In genomic region chr19:53278491-53279415, GRCm38 (mm10) we compare ENCODE assay signal across 19 mouse cellular contexts. TPM values are rescaled to one million over a fixed set of nuclear protein-coding genes. Genes with fewer than 3 reads are reported as not detected.
DNase-seq lines count a peak whose midpoint lies in the region; ATAC-seq lines count a peak whose summit lies in the region.
"Had no signal": no experiment of that assay in that cellular context is flagged by ENCODE, and none has a peak within 500 bp of the region (broad histone marks: within the 10 kb centered on the region; RNA-seq: fewer than 3 reads in every experiment).

No protein-coding gene starts in this region.

- H3K9ac ChIP-seq in heart, embryonic 12.5 days = no peak overlapping the region
- H3K9ac ChIP-seq: embryonic facial prominence, embryonic 15.5 days; forebrain, embryonic 12.5 days; liver, embryonic 13.5 days; lung, embryonic 15.5 days; midbrain, embryonic 15.5 days had no signal

- H3K9me3 ChIP-seq in heart, embryonic 12.5 days (replicated peaks) = no peaks in the 10 kb centered on the region
- H3K9me3 ChIP-seq in embryonic facial prominence, embryonic 10.5 days = no peaks in the 10 kb centered on the region
- H3K9me3 ChIP-seq in limb, embryonic 10.5 days (replicated peaks) = no peaks in the 10 kb centered on the region
- H3K9me3 ChIP-seq: embryonic facial prominence, embryonic 15.5 days; forebrain, embryonic 12.5 days; liver, embryonic 13.5 days; lung, embryonic 15.5 days; midbrain, embryonic 15.5 days had no signal

- no peak for ATAC-seq in heart, embryonic 12.5 days (ENCODE audit: insufficient number of reproducible peaks, low FRiP score)
- ATAC-seq in erythroblast, adult 5-6 weeks (replicated peaks; ENCODE audit: low FRiP score, poor library complexity, severe bottlenecking) = no peak
- ATAC-seq: midbrain, embryonic 15.5 days had no signal

- H3K27me3 ChIP-seq in heart, embryonic 12.5 days (replicated peaks) = no peaks in the 10 kb centered on the region
- no peaks in the 10 kb centered on the region for H3K27me3 ChIP-seq in embryonic facial prominence, embryonic 10.5 days (replicated peaks; ENCODE audit: low read depth, poor library complexity, severe bottlenecking)
- H3K27me3 ChIP-seq in limb, embryonic 10.5 days (ENCODE audit: low read depth, poor library complexity, severe bottlenecking) = no peaks in the 10 kb centered on the region
- H3K27me3 ChIP-seq: embryonic facial prominence, embryonic 15.5 days; forebrain, embryonic 12.5 days; lung, embryonic 15.5 days; midbrain, embryonic 15.5 days had no signal

- H3K4me3 ChIP-seq in heart, embryonic 12.5 days = no peak overlapping the region
- no peak overlapping the region for H3K4me3 ChIP-seq in embryonic facial prominence, embryonic 10.5 days
- no peak overlapping the region for H3K4me3 ChIP-seq in limb, embryonic 10.5 days
- H3K4me3 ChIP-seq: embryonic facial prominence, embryonic 15.5 days; forebrain, embryonic 12.5 days; liver, embryonic 13.5 days; lung, embryonic 15.5 days; midbrain, embryonic 15.5 days had no signal

- no peak overlapping the region for H3K27ac ChIP-seq in heart, embryonic 12.5 days (ENCODE audit: poor library complexity, severe bottlenecking)
- 0 out of 2 replicates have a peak overlapping the region, but pooled peaks have one; percentile 19 for H3K27ac ChIP-seq in embryonic facial prominence, embryonic 10.5 days (replicated peaks)
- H3K27ac ChIP-seq in limb, embryonic 10.5 days = peak overlapping the region; percentile 27; the same call in 1 of the 2 replicates
- H3K27ac ChIP-seq: embryonic facial prominence, embryonic 15.5 days; forebrain, embryonic 12.5 days; kidney, postnatal 0 days; liver, embryonic 13.5 days; lung, embryonic 15.5 days; midbrain, embryonic 15.5 days had no signal

- H3K4me2 ChIP-seq in heart, embryonic 12.5 days = no peak overlapping the region
- H3K4me2 ChIP-seq: embryonic facial prominence, embryonic 15.5 days; forebrain, embryonic 12.5 days; liver, embryonic 13.5 days; lung, embryonic 15.5 days; midbrain, embryonic 15.5 days had no signal

- DNase-seq in heart, adult 11 months = peak; percentile 97
- no peak for DNase-seq in embryonic facial prominence, embryonic 10.5 days (ENCODE audit: low spot score)
- peak; percentile 56 to 64 for DNase-seq in heart, adult 9 months (ENCODE audit: low spot score in 2 of 2)
- DNase-seq in limb, embryonic 10.5 days (ENCODE audit: low spot score) = no peak
- no peak for DNase-seq in B cell, adult 2 months
- DNase-seq in MN1 (ENCODE audit: low spot score) = no peak
- DNase-seq: adrenal gland, postnatal 14 days; cerebellum, adult 2 months; left cerebral cortex, postnatal 4 days; liver, embryonic 13.5 days; retina, postnatal 1 day; thymus, adult 2 months had no signal

- H3K36me3 ChIP-seq in heart, embryonic 12.5 days = no peaks in the 10 kb centered on the region
- H3K36me3 ChIP-seq in embryonic facial prominence, embryonic 10.5 days (replicated peaks) = no peaks in the 10 kb centered on the region
- H3K36me3 ChIP-seq in limb, embryonic 10.5 days = no peaks in the 10 kb centered on the region
- H3K36me3 ChIP-seq: embryonic facial prominence, embryonic 15.5 days; forebrain, embryonic 12.5 days; liver, embryonic 13.5 days; lung, embryonic 15.5 days; midbrain, embryonic 15.5 days had no signal

- peaks cover 37% of the 10 kb centered on the region for H3K4me1 ChIP-seq in heart, embryonic 12.5 days (replicated peaks)
- peaks cover 41% of the 10 kb centered on the region for H3K4me1 ChIP-seq in embryonic facial prominence, embryonic 10.5 days
- H3K4me1 ChIP-seq in limb, embryonic 10.5 days = peaks cover 17% of the 10 kb centered on the region

- WGBS in heart, embryonic 12.5 days = 71% methylated on average over 19 of the region's 19 CpGs
- 70% methylated on average over 19 of the region's 19 CpGs for WGBS in embryonic facial prominence, embryonic 10.5 days
- 83% methylated on average over 19 of the region's 19 CpGs for WGBS in limb, embryonic 10.5 days

RNA-seq across cellular contexts. Expression of gene Mxi1, which starts 31.6 kb away (rescaled TPM):
- polyA plus RNA-seq in heart, embryonic 12.5 days (2016; fragmentation: Nextera tagmentation; extraction: Ambion mirVana) = 40.0 and 42.7 TPM in 2 replicates
- 29.2 and 33.0 TPM in 2 replicates for polyA plus RNA-seq in embryonic facial prominence, embryonic 10.5 days (2016; fragmentation: Nextera tagmentation; extraction: Ambion mirVana)
- polyA plus RNA-seq in limb, embryonic 10.5 days (2016; fragmentation: Nextera tagmentation; extraction: Ambion mirVana) = 28.6 and 32.4 TPM in 2 replicates
- total RNA-seq in erythroblast, adult 5-6 weeks (2015; ENCODE audit: low replicate concordance) = 71.1 and 75.4 TPM in 2 replicates
- 156 and 229 TPM in 2 replicates for total RNA-seq in erythroblast, adult 5-6 weeks (2017; ENCODE audit: low replicate concordance)

Comparison
In these comparisons a context has a peak if more than half of its experiments do, and no peak if none do; other contexts are left out.
1. DNase-seq: peak in heart, adult 11 months (single experiment) and heart, adult 9 months (2 of 2); none in embryonic facial prominence, embryonic 10.5 days (single experiment), limb, embryonic 10.5 days (single experiment), B cell, adult 2 months (0 of 2) and MN1 (single experiment).